Mouse (Mus musculus): ENCODE measurements around the gene Usp6nl. TPM values are rescaled to one million over a fixed set of nuclear protein-coding genes. Genes with fewer than 3 reads are reported as not detected.

Gene Usp6nl
- 10 to 100 TPM; 23.2 to 25.0 TPM for total RNA-seq (2021)
- long read RNA-seq, experiment 1, full-length matches to known transcripts, result 5 of 23 reads
- long read RNA-seq, experiment 1, partial matches to known transcripts, result 2 of 23 reads
- long read RNA-seq, experiment 1, other reads (novel, unspliced or antisense), result 16 of 23 reads
- long read RNA-seq, experiment 2, full-length matches to known transcripts, result 1 of 13 reads
- long read RNA-seq, experiment 2, partial matches to known transcripts, result 0 of 13 reads
- long read RNA-seq, experiment 2, other reads (novel, unspliced or antisense), result 12 of 13 reads

GRCm38 (mm10) chr2:6322376-6322901 is at the start of gene Usp6nl:
TSS of gene Usp6nl (plus strand) at chr2:6322667.
- peak; percentile 78 to 81 for DNase-seq (ENCODE audit: low spot score in 2 of 2)

GRCm38 (mm10) chr2:6273392-6273845 is 49.0 kb upstream of the Usp6nl start:
- peak; percentile 28 to 57 for DNase-seq (ENCODE audit: low spot score in 2 of 2)

GRCm38 (mm10) chr2:6278813-6279530 is 43.5 kb upstream of the Usp6nl start:
- DNase-seq (ENCODE audit: low spot score in 2 of 2), result no peak

- no peak for DNase-seq (ENCODE audit: low spot score in 2 of 2)
Measured at GRCm38 (mm10) chr2:6279614-6280301, 42.7 kb upstream of the Usp6nl start.

- DNase-seq (ENCODE audit: low spot score in 2 of 2), result no peak
Measured at GRCm38 (mm10) chr2:6283569-6283968, 38.9 kb upstream of the Usp6nl start.

GRCm38 (mm10) chr2:6284784-6285183 is 37.7 kb upstream of the Usp6nl start:
- no peak for DNase-seq (ENCODE audit: low spot score in 2 of 2)

GRCm38 (mm10) chr2:6285794-6286193 is 36.7 kb upstream of the Usp6nl start:
- no peak for DNase-seq (ENCODE audit: low spot score in 2 of 2)

- DNase-seq (ENCODE audit: low spot score in 2 of 2), result no peak
Measured at GRCm38 (mm10) chr2:6293825-6294444, 28.5 kb upstream of the Usp6nl start.

GRCm38 (mm10) chr2:6294993-6295628 is 27.4 kb upstream of the Usp6nl start:
- no peak for DNase-seq (ENCODE audit: low spot score in 2 of 2)

- no peak for DNase-seq (ENCODE audit: low spot score in 2 of 2)
Measured at GRCm38 (mm10) chr2:6304768-6305167, 17.7 kb upstream of the Usp6nl start.

GRCm38 (mm10) chr2:6306861-6307260 is 15.6 kb upstream of the Usp6nl start:
- DNase-seq (ENCODE audit: low spot score in 2 of 2), result peak in 1 of 2 experiments; percentile 18

- no peak for DNase-seq (ENCODE audit: low spot score in 2 of 2)
Measured at GRCm38 (mm10) chr2:6309373-6309821, 13.1 kb upstream of the Usp6nl start.

- no peak for DNase-seq (ENCODE audit: low spot score in 2 of 2)
Measured at GRCm38 (mm10) chr2:6312764-6313163, 9.7 kb upstream of the Usp6nl start.

- DNase-seq (ENCODE audit: low spot score in 2 of 2), result no peak
Measured at GRCm38 (mm10) chr2:6313733-6314132, 8.7 kb upstream of the Usp6nl start.

GRCm38 (mm10) chr2:6320153-6320552 is 2.3 kb upstream of the Usp6nl start:
- no peak for DNase-seq (ENCODE audit: low spot score in 2 of 2)

- DNase-seq (ENCODE audit: low spot score in 2 of 2), result no peak
Measured at GRCm38 (mm10) chr2:6321769-6322375, 595 bp upstream of the Usp6nl start.

GRCm38 (mm10) chr2:6322938-6323521 is 563 bp downstream of the Usp6nl start:
- DNase-seq (ENCODE audit: low spot score in 2 of 2), result peak; percentile 43 to 46

- no peak for DNase-seq (ENCODE audit: low spot score in 2 of 2)
Measured at GRCm38 (mm10) chr2:6325646-6326045, 3.2 kb downstream of the Usp6nl start.

- no peak for DNase-seq (ENCODE audit: low spot score in 2 of 2)
Measured at GRCm38 (mm10) chr2:6328927-6329326, 6.5 kb downstream of the Usp6nl start.

- no peak for DNase-seq (ENCODE audit: low spot score in 2 of 2)
Measured at GRCm38 (mm10) chr2:6330756-6331155, 8.3 kb downstream of the Usp6nl start.

All from layer of hippocampus, postnatal 14 days (tissue).